Mouse (Mus musculus) granulocyte monocyte progenitor cell, adult 5-6 weeks (primary cell): Measurements from ENCODE around the gene Tmem59. TPM values are rescaled to one million over a fixed set of nuclear protein-coding genes. Genes with fewer than 3 reads are reported as not detected.

Experiments
- ATAC-seq: replicated peaks from 2 replicates; pipeline ENCODE4 v1.8.0; 2016; ENCODE audit warnings: mild to moderate bottlenecking, moderate TSS enrichment, inconsistent platforms; ENCODE audit not compliant: poor library complexity, severe bottlenecking
- total RNA-seq, 2 experiments: library from RNA; stranded (forward) in 1 of 2; stranded (reverse) in 1 of 2; fragments of 200-712, 200-1000 nt in 1 of 2; fragments of >200 nt in 1 of 2; fragmentation: Nextera tagmentation in 1 of 2; gene quantifications; 2 replicates each; pipeline ENCODE4 v1.2.3; 2014 to 2017

Tmem59 gene
- total RNA-seq (2014; fragmentation: Nextera tagmentation) (154 and 171 TPM in 2 replicates), total RNA-seq (2017) (140 and 182 TPM in 2 replicates)

DNA sequence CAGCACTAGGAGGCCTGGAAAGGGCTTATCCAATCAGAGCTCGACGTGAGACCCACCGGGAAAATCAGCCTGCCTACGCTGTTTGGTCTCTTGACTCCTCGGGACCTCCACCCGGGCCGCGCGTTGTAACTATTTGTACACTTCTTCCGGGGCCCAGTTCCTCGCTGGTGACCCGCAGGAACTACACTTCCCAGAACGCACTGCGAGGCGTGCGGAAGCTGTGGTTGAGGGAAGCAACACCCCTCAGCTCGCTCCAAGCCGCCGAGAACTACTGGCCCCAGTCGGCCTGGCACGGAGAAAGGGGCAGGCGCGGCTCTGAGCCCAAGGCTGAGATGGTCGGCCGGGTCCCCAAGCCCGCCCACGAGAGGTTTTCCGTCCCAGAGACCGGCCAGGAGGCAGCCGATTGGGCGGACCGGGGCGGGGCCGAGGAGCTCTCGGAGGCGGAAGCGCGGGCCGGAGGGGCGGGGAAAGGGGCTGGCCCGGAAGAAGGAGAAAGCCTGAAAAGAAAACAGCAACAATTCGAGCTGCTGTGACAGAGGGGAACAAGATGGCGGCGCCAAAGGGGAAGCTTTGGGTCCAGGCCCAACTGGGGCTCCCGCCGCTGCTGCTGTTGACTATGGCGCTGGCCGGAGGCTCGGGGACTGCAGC lies at the start of gene Tmem59:
Gene Tmem59 (plus strand): TSS at position 218 of the 648 bp plus-strand sequence.
- peak; percentile 83 for ATAC-seq

DNA sequence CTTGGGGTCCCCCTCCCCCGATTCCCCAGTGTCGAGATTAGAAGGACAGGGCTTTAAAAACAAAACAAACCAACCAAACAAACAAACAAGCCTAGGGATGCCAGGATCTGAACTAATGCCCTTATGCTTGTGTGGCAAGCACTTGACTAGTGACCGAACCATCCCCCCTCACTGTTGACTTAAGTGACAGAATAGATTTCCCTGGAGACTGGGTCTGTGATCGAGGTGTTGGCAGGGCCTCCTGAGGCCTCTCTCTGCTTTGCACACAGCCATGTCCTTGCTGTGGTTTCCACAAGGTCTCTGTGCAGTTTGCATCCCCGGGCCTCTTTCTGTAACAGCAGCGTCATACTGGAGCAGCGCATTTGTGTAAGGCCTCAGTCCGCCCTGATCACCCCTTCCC lies 48.8 kb upstream of the Tmem59 start:
- ATAC-seq, result no peak

DNA sequence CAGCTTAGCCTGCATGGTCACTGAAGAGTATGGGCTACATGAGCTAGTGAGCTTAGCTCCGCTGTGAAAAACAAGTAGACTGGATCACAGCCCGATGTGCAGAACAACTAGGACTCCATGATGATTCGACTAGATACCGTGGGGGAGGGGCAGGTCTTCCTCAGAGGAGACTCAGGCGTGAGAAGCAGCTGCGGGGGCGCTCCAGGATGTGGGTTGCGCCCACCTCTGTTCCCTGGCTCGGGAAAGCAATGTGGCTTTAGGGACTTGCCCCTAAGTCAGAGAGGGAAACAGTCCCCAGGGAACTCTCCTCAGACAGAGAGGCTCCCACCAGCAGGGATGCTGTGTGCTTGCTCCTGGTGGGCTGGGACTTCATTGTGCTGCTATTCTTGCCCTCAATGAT lies 47.7 kb upstream of the Tmem59 start:
- ATAC-seq, result no peak

DNA sequence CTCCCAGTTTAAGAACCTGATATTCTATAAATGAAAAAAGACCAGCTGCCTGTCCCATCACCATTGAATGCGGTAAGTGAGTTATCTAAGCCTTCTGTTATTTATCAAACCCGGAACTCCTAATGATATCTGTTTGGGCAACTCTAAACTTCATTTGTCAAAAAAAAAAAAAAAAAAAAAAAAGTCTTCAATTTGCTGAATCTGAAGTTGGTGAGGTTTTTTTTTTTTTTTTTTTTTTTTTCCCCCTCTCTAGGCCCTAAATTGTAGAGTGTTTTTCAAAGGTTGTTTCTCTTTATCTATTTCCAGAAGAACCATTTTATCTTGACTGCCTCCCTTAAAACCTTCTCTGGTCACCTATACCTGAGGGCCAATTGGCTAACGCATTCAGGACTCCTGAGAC lies 43.3 kb upstream of the Tmem59 start:
- ATAC-seq, result no peak

DNA sequence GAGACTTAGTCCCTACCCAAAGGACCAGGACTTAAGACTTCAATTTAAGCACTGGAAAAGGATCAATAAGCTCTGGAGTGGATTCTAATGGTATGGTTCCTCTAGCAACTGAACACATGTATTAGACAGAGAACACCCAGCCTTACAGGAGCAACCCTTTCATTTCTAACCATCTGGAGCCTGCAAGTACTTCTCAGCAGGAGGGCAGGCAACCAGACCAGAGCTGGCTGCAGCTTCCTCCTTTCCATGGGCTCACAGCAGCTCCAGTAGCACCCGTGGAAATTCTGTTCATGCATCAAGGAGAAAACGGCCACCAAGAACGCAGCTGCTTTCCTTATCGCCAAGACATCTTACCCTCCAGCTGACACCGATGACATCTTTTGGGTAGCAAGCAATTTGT lies 42.5 kb upstream of the Tmem59 start:
- ATAC-seq, result no peak

- no peak for ATAC-seq
Measured at GRCm38 (mm10) chr4:107136531-107136930, 41.7 kb upstream of the Tmem59 start.

DNA sequence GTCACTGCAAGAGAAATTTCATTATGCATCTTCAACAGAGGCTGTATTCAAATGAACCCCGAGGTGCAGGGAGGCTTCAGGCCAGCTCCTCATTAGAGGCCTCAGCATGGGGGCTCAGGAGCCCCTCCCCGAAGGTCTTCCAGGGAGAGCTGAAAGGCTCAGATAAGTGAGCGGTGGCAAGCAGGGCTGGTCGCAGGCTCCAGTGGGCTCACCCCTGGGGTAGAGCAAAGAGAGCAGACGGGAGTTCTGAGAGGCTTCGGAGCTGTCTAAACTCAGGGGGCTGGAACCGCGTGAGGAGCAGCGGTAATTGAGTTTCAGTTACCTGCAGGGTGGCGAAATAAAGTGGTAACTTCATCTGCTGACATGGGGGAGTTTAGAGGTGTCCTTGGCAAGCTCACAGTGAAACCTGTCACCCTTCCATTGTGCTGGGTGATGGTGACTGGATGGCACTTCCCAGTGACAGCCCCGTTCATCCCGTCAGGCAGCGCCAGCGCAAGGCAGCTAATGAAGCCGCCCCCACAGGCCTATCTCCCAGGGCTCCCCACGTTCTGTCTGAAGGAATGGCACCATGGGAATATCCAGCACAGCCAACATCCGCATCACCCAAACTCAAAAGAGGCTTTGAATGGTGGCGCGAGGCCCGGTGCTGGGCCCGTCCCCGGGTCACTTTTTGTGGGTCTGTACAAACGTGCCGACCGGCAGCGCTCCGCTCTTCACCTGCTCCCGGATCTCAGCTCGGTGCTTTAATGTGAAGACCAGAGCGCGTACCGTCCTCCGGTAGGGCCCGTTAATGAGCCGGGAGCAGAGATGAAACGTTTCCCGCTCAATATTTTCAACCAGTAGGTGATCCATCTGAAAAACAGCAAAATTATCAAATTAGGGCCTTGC lies 39.0 kb upstream of the Tmem59 start:
- ATAC-seq, result no peak

DNA sequence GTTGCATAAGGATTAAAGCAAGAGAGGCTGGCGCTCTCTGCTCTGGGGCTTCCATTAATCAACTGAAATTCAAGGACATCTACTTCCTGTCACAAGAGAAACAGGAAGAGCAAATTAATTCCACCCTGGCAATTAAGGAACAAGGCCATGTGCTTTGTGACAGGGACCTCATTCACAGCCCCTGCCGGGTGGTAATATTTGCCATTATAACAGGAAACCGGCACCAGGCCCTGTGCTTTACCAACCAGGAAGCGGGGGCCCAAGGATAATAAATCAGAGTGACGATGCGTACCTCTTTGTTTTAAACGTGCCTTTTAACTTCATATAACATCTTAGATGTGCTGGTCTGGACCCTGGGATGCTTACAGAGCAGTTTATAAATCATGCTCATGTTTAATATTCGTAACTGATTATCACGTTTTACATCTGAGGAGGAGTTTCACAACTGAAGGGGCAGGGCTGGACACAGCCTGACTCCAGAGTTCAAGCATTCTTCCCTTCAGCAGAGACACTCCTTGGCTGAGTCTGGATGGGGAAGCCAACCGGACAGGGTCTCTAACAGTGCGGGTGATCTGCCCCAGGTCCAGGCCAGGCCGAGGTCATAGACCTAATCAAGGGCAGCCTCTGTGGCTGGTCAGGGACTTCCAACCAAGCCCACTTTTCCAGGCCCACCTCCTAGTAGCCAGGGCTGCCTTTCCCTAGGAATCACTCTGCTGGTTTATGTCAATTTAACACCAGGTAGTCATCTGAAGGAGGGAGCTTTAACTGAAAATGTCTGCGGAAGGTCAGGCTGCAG lies 38.2 kb upstream of the Tmem59 start:
- peak; percentile 78 for ATAC-seq

DNA sequence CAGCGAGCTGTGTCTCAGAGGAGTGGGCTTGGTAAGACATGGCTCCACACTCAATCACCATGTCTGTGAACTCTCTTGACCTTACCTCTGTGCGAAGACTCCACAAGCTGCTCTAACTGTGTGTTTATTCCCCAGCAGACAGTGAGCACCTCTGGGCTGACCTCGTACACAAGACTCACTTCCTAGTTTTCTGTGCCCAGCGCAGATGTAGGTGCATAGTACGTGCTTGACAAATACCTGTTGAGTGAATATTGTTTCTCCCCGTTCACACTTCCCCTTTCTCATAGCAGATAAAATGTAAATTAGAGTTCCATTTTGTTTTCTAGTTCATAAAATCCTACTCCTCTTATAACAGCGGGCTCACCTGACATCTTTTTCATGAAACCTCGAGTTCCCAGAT lies 34.7 kb upstream of the Tmem59 start:
- ATAC-seq, result 0 out of 2 replicates have a peak, but pooled peaks have one; percentile 18

GRCm38 (mm10) chr4:107150991-107151390 lies 27.2 kb upstream of the Tmem59 start:
- ATAC-seq, result no peak

DNA sequence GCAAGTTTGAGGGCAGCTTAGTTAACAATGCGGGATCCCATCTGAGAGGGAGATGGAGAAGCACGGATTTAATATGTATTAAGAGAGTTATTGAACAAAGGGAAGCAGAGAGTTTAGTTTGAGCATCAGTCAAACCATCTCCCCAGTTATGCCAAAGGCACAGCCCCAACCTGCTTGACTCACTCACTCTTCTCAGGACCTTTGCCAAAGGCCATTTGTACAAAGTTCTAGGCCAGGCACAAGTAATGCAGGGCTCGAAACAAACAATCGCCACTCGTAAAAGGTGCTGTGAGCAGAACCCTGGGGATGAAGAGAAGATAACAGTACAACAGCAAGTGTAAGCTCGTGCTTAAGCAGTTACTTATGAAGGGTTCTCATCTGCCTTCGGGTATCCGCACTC lies 25.6 kb upstream of the Tmem59 start:
- ATAC-seq, result no peak

DNA sequence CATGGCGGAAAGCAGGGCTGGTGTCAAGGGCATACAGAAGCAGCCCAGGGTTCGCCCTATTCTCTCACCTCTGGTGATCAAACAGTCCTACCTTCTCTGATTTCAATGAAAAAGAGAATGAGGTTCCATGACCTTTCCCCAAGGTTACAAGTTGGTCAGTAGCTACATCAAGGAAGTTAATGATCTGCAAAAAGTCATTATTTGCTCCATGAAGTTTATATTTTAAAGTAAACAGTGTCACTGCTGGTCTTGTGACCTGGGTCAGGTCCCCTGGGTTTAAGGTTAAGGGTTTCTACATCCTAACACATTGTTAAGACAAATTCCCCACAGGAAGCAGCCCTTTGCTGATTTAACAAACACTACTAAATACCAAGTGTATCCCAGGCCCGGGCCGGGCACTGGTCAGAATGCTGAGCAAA lies 21.2 kb upstream of the Tmem59 start:
- no peak for ATAC-seq

- no peak for ATAC-seq
Measured at GRCm38 (mm10) chr4:107159166-107159773, 18.9 kb upstream of the Tmem59 start.

DNA sequence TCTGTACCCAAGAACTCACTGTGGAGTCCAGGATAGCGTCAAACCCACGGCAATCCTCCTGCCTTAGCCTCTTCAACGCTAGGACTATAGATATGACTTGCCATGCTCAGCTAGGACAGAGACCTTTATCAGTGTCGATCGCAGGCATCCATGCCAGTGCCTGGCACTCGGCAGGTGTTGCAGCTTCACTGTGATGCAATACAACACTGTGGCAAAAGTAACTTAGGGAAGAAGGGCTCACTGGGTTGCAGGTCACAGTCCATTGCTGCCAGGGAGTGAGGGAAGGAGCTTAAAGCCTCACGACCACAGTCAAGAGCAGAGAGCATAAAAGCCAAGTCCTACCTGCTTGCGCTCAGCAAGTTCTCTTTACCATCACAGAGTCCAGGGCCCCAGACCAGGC lies 18.0 kb upstream of the Tmem59 start:
- ATAC-seq, result no peak

GRCm38 (mm10) chr4:107163341-107163740 lies 14.9 kb upstream of the Tmem59 start:
- no peak for ATAC-seq

- ATAC-seq, result peak; percentile 70
Measured at GRCm38 (mm10) chr4:107163756-107164587, 14.2 kb upstream of the Tmem59 start.

DNA sequence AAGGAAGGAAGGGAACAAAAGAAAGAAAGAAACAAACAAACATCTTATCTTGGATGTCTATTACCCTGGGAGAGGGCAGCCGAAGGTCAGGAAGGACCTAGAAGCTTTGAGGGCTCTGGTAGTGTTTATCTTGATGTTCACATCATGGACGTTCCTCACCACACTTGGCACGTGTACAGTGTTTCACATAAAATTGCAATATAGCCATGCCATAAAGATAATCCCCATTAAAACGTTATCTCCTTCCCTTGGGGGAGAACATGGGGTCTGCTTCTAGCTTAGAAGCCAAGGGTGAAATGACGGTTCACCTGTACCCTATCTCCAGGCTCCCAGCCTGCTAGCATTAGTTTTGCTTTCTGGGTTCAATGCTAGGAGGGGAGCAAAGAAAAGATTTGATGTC lies 11.5 kb upstream of the Tmem59 start:
- no peak for ATAC-seq

DNA sequence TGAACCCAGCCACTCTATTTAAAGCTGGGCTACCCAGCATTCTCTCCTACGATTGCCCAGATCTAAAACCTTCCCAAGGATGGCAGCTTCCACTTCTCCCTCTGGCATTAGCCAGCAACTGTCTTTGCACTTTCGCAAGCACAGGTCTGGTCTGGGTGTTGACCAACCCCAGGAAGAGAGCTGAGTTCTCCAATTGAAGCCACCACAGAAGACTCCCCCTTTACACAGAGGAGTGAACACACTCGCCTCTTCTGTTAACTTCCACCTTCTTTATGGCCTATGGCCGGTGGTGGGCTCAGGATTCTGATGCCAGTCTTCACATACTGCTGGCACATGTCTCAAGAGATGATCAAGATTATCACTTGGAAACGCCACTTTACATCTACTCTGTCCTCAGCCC lies 10.4 kb upstream of the Tmem59 start:
- ATAC-seq, result peak; percentile 99

DNA sequence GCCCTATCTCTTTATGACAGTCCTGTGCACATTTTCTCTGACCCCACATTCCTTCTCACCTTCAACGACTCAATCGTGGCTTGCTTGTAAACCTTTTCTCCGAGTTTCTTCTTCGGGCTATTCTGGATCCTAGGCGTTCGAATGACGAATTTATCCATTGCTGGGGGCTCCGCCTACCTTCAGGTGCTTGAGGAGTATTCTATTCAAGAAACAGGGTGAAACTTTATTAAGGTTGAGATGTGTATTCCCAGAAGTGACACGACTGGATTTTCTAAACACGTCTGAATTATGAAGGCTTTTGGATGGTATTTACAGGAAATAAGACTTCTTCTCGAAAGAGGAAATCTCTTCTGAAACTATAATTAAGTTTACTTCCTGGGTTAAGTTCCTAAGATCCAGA lies 693 bp upstream of the Tmem59 start:
- ATAC-seq, result no peak
